Mouse (Mus musculus): ENCODE results near the gene Pgd. TPM values are rescaled to one million over a fixed set of nuclear protein-coding genes. Genes with fewer than 3 reads are reported as not detected.
"Not testable (repeated sequence)": the region's sequence is repeated elsewhere in the genome, so short reads cannot be mapped to it uniquely, and the experiment has no call there.

Gene Pgd
- polyA plus RNA-seq, 1 experiment from 2014 or later: 50.6 TPM

DNA sequence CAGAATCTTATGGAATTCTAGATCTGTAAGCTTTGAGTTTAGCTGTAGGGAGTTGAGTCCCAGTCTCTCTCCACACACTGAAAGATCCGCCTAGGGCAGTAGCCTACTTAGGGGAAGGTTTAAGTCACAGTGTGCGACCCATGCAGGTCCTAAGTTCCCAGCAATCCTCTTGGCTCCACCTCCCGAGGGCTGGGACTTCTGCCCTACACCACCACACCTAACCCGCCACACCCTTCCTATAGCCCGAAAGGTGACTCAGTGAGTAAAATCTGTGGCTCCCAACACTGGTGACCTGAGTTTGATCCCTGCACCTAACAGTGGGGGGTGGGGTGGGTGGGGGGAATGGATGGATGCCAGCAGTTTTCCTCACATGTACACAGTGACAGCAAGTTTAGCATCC is 43.1 kb downstream of the Pgd start:
- DNase-seq (no peak), ATAC-seq (ENCODE audit: low FRiP score, low TSS enrichment) (no peak)
- Histone ChIP-seq H3K4me1 (ENCODE audit: control insufficient read depth, insufficient read depth, low read length) (no peaks in the 10 kb centered on the region), H3K4me3 (replicated peaks; ENCODE audit: low read depth, low read length) (no peak overlapping the region), H3K9ac (replicated peaks; ENCODE audit: low read length) (no peak overlapping the region), H3K4me2 (ENCODE audit: low read length) (no peak overlapping the region), H3K9me3 (ENCODE audit: control insufficient read depth, low read length) (no peaks in the 10 kb centered on the region), H3K27me3 (ENCODE audit: control insufficient read depth, insufficient read depth, low read length) (no peaks in the 10 kb centered on the region), H3K27ac (replicated peaks; ENCODE audit: low read depth, low read length) (no peak overlapping the region), H3K36me3 (ENCODE audit: control insufficient read depth, insufficient read depth, low read length) (peaks cover 19% of the 10 kb centered on the region)
- 73% methylated on average over 5 of the region's 5 CpGs for WGBS

DNA sequence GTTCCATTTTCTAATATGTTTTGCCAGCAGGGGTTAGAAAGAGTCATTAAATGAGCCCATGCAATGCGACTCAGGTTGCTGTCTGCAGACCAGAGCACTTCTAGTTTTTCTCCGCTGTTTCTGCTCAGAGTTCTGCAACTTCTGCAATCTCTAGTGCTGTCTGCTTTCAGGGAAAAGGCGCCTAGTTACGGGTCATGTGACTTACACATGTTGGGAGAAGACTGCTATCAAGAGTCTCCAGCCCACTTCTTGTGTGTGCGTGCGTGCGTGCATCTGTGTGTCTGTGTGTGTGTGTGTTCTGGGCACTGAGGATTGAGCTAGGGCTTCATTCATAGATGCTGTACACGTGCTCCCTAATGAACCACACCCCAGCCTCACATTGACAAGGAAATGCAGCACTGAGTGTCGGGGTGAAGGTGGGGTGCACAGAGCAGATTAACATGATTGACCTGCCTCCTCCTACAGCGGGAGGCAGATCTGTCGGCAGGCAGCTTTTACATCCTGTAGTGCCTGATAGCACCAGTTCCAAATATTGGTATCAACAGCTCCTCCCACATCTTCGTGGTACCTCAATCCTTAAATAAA is 46.5 kb downstream of the Pgd start:
- not testable (repeated sequence) for H3K4me2 ChIP-seq (ENCODE audit: low read length); H3K4me1 ChIP-seq (ENCODE audit: control insufficient read depth, insufficient read depth, low read length); ATAC-seq (ENCODE audit: low FRiP score, low TSS enrichment); H3K27ac ChIP-seq (replicated peaks; ENCODE audit: low read depth, low read length); H3K27me3 ChIP-seq (ENCODE audit: control insufficient read depth, insufficient read depth, low read length); DNase-seq; H3K9ac ChIP-seq (replicated peaks; ENCODE audit: low read length); H3K4me3 ChIP-seq (replicated peaks; ENCODE audit: low read depth, low read length); H3K9me3 ChIP-seq (ENCODE audit: control insufficient read depth, low read length)
- peaks cover 25% of the 10 kb centered on the region for H3K36me3 ChIP-seq (ENCODE audit: control insufficient read depth, insufficient read depth, low read length)
- 76% methylated on average over 12 of the region's 12 CpGs for WGBS

DNA sequence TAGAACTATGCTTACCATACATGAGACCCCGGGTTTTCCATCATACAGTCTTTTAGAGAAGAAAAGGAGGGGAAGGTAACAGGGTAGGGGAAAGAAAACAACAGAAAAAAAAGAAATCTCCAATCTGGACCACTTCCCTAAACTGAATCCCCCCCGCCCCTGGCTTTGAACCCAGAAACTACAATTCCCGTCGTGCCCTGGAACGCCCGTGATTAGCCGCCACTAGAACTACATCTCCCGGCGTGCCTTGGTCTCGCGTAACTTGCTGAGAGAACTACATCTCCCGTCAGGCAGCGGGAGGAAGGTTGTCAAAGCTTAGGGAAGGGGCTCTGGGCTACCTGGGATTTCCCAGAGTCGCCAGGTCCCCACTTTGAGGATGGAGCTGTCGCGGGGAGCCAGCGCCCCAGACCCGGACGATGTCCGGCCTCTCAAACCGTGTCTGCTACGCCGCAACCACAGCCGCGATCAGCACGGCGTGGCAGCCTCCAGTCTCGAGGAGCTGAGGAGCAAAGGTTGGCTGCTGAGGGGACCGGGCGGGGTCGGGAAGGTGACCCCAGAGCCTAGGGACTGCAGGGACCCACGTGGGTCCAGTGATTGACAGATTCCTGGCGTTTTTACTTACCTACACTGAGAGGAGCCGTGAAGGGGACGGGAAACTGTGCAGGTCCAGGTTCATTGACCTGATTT is 62.6 kb downstream of the Pgd start, which contains the start of gene Dffa:
Gene Dffa (plus strand): TSS at position 272 of the 687 bp plus-strand sequence.
- H3K36me3 ChIP-seq (ENCODE audit: control insufficient read depth, insufficient read depth, low read length): peaks cover 22% of the 10 kb centered on the region
- H3K9me3 ChIP-seq (ENCODE audit: control insufficient read depth, low read length): no peaks in the 10 kb centered on the region
- ATAC-seq (ENCODE audit: low FRiP score, low TSS enrichment) (peak; percentile 82), DNase-seq (peak; percentile 97)
- 1% methylated on average over 35 of the region's 35 CpGs for WGBS
- H3K27me3 ChIP-seq (ENCODE audit: control insufficient read depth, insufficient read depth, low read length): no peaks in the 10 kb centered on the region
- no peak within 1 kb of the TSS for H3K27ac ChIP-seq (replicated peaks; ENCODE audit: low read depth, low read length)
- H3K9ac ChIP-seq (replicated peaks; ENCODE audit: low read length): peak within 1 kb of the TSS; percentile 81
- H3K4me2 ChIP-seq (ENCODE audit: low read length): peak within 1 kb of the TSS; percentile 90
- H3K4me1 ChIP-seq (ENCODE audit: control insufficient read depth, insufficient read depth, low read length): peaks cover 8% of the 10 kb centered on the region
- peak within 1 kb of the TSS; percentile 72 for H3K4me3 ChIP-seq (replicated peaks; ENCODE audit: low read depth, low read length)

DNA sequence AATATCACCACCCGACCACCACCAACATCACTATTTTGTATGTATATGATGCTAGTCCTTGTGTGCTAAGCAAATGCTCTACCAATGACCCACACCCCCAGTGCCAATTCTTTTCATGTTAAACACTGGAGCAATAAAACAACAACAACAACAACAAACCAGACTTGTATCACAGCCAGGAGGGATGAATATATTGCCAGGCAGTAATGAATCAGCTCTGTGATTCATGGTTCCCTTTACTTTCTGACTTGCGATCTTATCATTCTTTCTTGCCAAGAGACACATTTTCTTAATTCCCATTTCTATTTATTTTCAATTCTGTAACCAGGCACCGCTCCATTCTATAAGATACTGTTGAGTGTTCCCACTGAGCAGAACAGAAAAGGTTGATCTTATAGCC is 65.1 kb downstream of the Pgd start:
- WGBS: 90% methylated on average over 3 of the region's 3 CpGs
- H3K36me3 ChIP-seq (ENCODE audit: control insufficient read depth, insufficient read depth, low read length): 0 out of 2 replicates have a peak, but pooled peaks cover 6% of the 10 kb centered on the region
- H3K27me3 ChIP-seq (ENCODE audit: control insufficient read depth, insufficient read depth, low read length): no peaks in the 10 kb centered on the region
- no peak overlapping the region for H3K4me3 ChIP-seq (replicated peaks; ENCODE audit: low read depth, low read length)
- no peak overlapping the region for H3K9ac ChIP-seq (replicated peaks; ENCODE audit: low read length)
- H3K27ac ChIP-seq (replicated peaks; ENCODE audit: low read depth, low read length): no peak overlapping the region
- no peak for DNase-seq
- ATAC-seq (ENCODE audit: low FRiP score, low TSS enrichment): no peak
- H3K9me3 ChIP-seq (ENCODE audit: control insufficient read depth, low read length): no peaks in the 10 kb centered on the region
- peaks cover 17% of the 10 kb centered on the region for H3K4me1 ChIP-seq (ENCODE audit: control insufficient read depth, insufficient read depth, low read length)
- no peak overlapping the region for H3K4me2 ChIP-seq (ENCODE audit: low read length)

DNA sequence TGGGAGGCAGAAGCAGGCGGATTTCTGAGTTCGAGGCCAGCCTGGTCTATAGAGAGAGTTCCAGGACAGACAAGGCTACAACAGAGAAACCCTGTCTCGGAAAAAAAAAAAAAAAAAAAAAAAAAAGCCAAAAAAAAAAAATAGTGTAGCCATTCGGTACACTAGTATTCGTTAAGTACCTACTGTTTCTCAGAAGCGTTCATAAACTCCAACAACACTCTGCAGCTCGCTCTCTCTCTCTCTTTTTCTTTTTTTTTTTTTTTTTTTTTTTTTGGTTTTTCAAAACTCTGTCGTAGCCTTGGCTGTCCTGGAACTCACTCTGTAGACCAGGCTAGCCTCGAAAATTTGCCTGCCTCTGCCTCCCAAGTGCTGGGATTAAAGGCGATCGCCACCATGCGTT is 66.1 kb downstream of the Pgd start:
- Histone ChIP-seq H3K4me2 (ENCODE audit: low read length) (peak overlapping the region; percentile 51; the same call in 1 of the 2 replicates), H3K4me1 (ENCODE audit: control insufficient read depth, insufficient read depth, low read length) (peaks cover 17% of the 10 kb centered on the region)
- not testable (repeated sequence) for H3K9ac ChIP-seq (replicated peaks; ENCODE audit: low read length); DNase-seq; ATAC-seq (ENCODE audit: low FRiP score, low TSS enrichment); H3K36me3 ChIP-seq (ENCODE audit: control insufficient read depth, insufficient read depth, low read length); H3K27ac ChIP-seq (replicated peaks; ENCODE audit: low read depth, low read length); H3K27me3 ChIP-seq (ENCODE audit: control insufficient read depth, insufficient read depth, low read length); H3K9me3 ChIP-seq (ENCODE audit: control insufficient read depth, low read length); H3K4me3 ChIP-seq (replicated peaks; ENCODE audit: low read depth, low read length)
- WGBS: 88% methylated on average over 12 of the region's 12 CpGs

Other genes starting within 250 kb of the Pgd start
- gene Pex14, start 66.9 kb downstream of the Pgd start, polyA plus RNA-seq (2014; fragmentation: Nextera tagmentation; extraction: Ambion mirVana): 46.0 and 47.3 TPM in 2 replicates
- gene Dffa, start 62.6 kb downstream of the Pgd start, polyA plus RNA-seq (2014; fragmentation: Nextera tagmentation; extraction: Ambion mirVana): 16.2 and 17.7 TPM in 2 replicates
- 0.93 TPM in 1 of 2 replicates, not detected in the other for gene Cort, start 40.0 kb downstream of the Pgd start, polyA plus RNA-seq (2014; fragmentation: Nextera tagmentation; extraction: Ambion mirVana)
- gene Cenps, start 29.1 kb downstream of the Pgd start, polyA plus RNA-seq (2014; fragmentation: Nextera tagmentation; extraction: Ambion mirVana): 16.9 and 20.2 TPM in 2 replicates
- 152 and 202 TPM in 2 replicates for gene Kif1b, start 140.9 kb upstream of the Pgd start, polyA plus RNA-seq (2014; fragmentation: Nextera tagmentation; extraction: Ambion mirVana)